Mouse (Mus musculus) heart, embryonic 16.5 days (tissue): ENCODE measurements around the gene Spry1. TPM values are rescaled to one million over a fixed set of nuclear protein-coding genes. Genes with fewer than 3 reads are reported as not detected.

ENCODE experiments used
- ATAC-seq: fragments of 200-750 bp; cut with Nextera tagmentation; replicated peaks from 2 replicates; pipeline ENCODE4 v1.8.0; 2017; ENCODE audit warnings: moderate number of reproducible peaks; ENCODE audit not compliant: insufficient read depth, low FRiP score; ENCODE audit errors: extremely low read depth
- H3K27ac ChIP-seq: fragments of 300-500 bp; sonication (generic); 2 replicates; pipeline ENCODE4 v1.5.1; 2014; ENCODE audit warnings: mild to moderate bottlenecking, low read length, control low read depth, moderate library complexity
- H3K27me3 ChIP-seq: fragments of 300-500 bp; sonication (generic); 2 replicates; pipeline ENCODE4 v1.6.1; 2014; ENCODE audit warnings: low read length, mixed read lengths; ENCODE audit not compliant: control insufficient read depth, insufficient read depth
- H3K36me3 ChIP-seq: fragments of 300-500 bp; sonication (generic); 2 replicates; pipeline ENCODE4 v1.6.1; 2014; ENCODE audit not compliant: control insufficient read depth, insufficient read depth
- H3K4me1 ChIP-seq: fragments of 300-500 bp; sonication (generic); 2 replicates; pipeline ENCODE4 v1.6.1; 2014; ENCODE audit warnings: low read length, mixed read lengths; ENCODE audit not compliant: control insufficient read depth, insufficient read depth
- H3K4me2 ChIP-seq: fragments of 300-500 bp; sonication (generic); 2 replicates; pipeline ENCODE4 v1.6.1; 2014; ENCODE audit warnings: low read depth, mild to moderate bottlenecking, control low read depth, low read length
- H3K4me3 ChIP-seq: fragments of 300-500 bp; sonication (generic); 2 replicates; pipeline ENCODE4 v1.5.1; 2014; ENCODE audit warnings: mild to moderate bottlenecking, control low read depth, low read length
- H3K9ac ChIP-seq: fragments of 300-500 bp; sonication (generic); 2 replicates; pipeline ENCODE4 v1.6.1; 2014; ENCODE audit warnings: low read length, control low read depth
- H3K9me3 ChIP-seq: fragments of 300-500 bp; sonication (generic); replicated peaks from 2 replicates; pipeline ENCODE4 v1.6.1; 2016; ENCODE audit warnings: low read length; ENCODE audit not compliant: control insufficient read depth
- WGBS: fragments of 180-500 bp; shearing (Covaris S2); extraction: QIAGEN DNeasy Blood & Tissue Kit; methylation state at CpG from one replicate; pipeline ENCODE4 v1.1.7; 2014; 5-methylcytosine and 5-hydroxymethylcytosine counted together
- polyA plus RNA-seq: library from polyadenylated mRNA; unstranded; fragments of >200 nt; fragmentation: Nextera tagmentation; extraction: Ambion mirVana; gene quantifications from 2 replicates; pipeline ENCODE4 v1.2.1, GENCODE M21; 2015

The Spry1 gene
- polyA plus RNA-seq, 1 experiment from 2014 or later, result 6.9 TPM

GRCm38 (mm10) chr3:37636921-37637320 lies 2.8 kb upstream of the Spry1 start:
- H3K4me2 ChIP-seq, result no peak overlapping the region
- H3K9me3 ChIP-seq, result no peaks in the 10 kb centered on the region
- no peaks in the 10 kb centered on the region for H3K27me3 ChIP-seq
- H3K27ac ChIP-seq, result no peak overlapping the region
- no peaks in the 10 kb centered on the region for H3K36me3 ChIP-seq
- peaks cover 6% of the 10 kb centered on the region for H3K4me1 ChIP-seq
- no peak overlapping the region for H3K4me3 ChIP-seq
- H3K9ac ChIP-seq, result no peak overlapping the region
- no peak for ATAC-seq
- 76% methylated on average over 4 of the region's 4 CpGs for WGBS

GRCm38 (mm10) chr3:37640162-37640721 lies 495 bp downstream of the Spry1 start:
- H3K9me3 ChIP-seq, result no peaks in the 10 kb centered on the region
- peak; percentile 64 for ATAC-seq
- peak overlapping the region; percentile 81 for H3K27ac ChIP-seq
- under 1% methylated on average over 72 of the region's 86 CpGs for WGBS
- peak overlapping the region; percentile 94 for H3K9ac ChIP-seq
- peak overlapping the region; percentile 90 for H3K4me3 ChIP-seq
- H3K4me1 ChIP-seq, result peaks cover 17% of the 10 kb centered on the region
- H3K27me3 ChIP-seq, result no peaks in the 10 kb centered on the region
- peaks cover 15% of the 10 kb centered on the region for H3K36me3 ChIP-seq
- H3K4me2 ChIP-seq, result peak overlapping the region; percentile 88

GRCm38 (mm10) chr3:37640810-37641209 lies 1.1 kb downstream of the Spry1 start:
- Histone ChIP-seq H3K27ac (peak overlapping the region; percentile 81), H3K4me1 (peaks cover 17% of the 10 kb centered on the region), H3K4me3 (peak overlapping the region; percentile 90), H3K9me3 (no peaks in the 10 kb centered on the region), H3K4me2 (peak overlapping the region; percentile 88), H3K36me3 (peaks cover 15% of the 10 kb centered on the region), H3K9ac (peak overlapping the region; percentile 94), H3K27me3 (no peaks in the 10 kb centered on the region)
- WGBS, result under 1% methylated on average over 45 of the region's 47 CpGs
- ATAC-seq, result peak; percentile 81

DNA sequence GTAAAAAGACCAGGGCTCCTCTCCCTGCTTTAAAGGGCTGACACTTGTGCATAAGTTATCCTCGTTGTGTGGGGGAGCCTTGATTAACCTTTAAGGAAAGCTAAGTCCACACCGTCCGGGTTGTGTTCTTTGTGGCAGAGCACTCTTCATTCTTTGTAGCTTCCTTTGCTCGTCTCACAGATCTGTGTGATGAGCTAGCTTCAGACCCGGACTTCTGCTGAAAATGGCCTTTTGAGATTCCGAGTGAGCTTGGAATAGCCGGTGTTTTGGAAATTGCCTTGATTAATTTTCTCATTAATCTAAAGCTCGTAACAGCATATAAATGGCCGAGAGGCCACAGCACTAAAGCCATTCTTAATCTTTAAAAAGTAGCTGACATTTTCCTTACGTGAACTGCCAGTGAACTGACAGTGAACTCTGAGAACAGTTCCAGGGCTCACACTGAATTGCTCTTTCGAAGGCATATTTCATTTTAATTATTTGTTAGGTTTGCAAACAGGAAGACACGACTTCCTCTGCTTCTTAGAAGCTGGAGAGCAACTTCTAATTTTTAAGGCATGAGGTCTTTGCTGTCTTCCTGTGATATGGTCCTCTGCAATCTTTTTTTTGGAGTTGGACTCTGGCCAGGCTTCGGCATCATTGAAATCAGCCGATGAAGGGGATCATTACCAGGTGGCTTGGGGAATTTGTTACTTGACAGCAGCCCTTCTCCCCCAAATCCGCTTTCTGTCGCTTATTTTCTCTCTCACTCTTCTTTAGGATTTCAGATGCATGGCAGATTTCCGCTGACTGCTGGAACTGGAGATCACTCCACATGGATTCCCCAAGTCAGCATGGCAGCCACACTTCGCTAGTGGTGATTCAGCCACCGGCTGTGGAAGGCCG lies 2.3 kb downstream of the Spry1 start:
- peak overlapping the region; percentile 88 for H3K4me2 ChIP-seq
- no peak for ATAC-seq
- H3K9ac ChIP-seq, result peak overlapping the region; percentile 94
- peaks cover 17% of the 10 kb centered on the region for H3K4me1 ChIP-seq
- H3K36me3 ChIP-seq, result peaks cover 15% of the 10 kb centered on the region
- WGBS, result 52% methylated on average over 20 of the region's 20 CpGs
- peak overlapping the region; percentile 55 for H3K27ac ChIP-seq
- peak overlapping the region; percentile 90 for H3K4me3 ChIP-seq
- H3K27me3 ChIP-seq, result no peaks in the 10 kb centered on the region
- H3K9me3 ChIP-seq, result no peaks in the 10 kb centered on the region

GRCm38 (mm10) chr3:37642681-37643214 lies 3.0 kb downstream of the Spry1 start:
- Histone ChIP-seq H3K27me3 (no peaks in the 10 kb centered on the region), H3K36me3 (peaks cover 15% of the 10 kb centered on the region), H3K4me3 (peak overlapping the region; percentile 90), H3K4me1 (peaks cover 17% of the 10 kb centered on the region), H3K9me3 (no peaks in the 10 kb centered on the region), H3K4me2 (peak overlapping the region; percentile 88), H3K27ac (peak overlapping the region; percentile 46; the same call in 1 of the 2 replicates), H3K9ac (peak overlapping the region; percentile 20; the same call in 1 of the 2 replicates)
- WGBS, result 86% methylated on average over 21 of the region's 21 CpGs
- no peak for ATAC-seq

GRCm38 (mm10) chr3:37643411-37643810 lies 3.7 kb downstream of the Spry1 start:
- ATAC-seq, result no peak
- H3K4me1 ChIP-seq, result peaks cover 17% of the 10 kb centered on the region
- no peaks in the 10 kb centered on the region for H3K9me3 ChIP-seq
- no peaks in the 10 kb centered on the region for H3K27me3 ChIP-seq
- peak overlapping the region; percentile 43; the same call in 1 of the 2 replicates for H3K4me2 ChIP-seq
- peak overlapping the region; percentile 5; the same call in 1 of the 2 replicates for H3K9ac ChIP-seq
- 82% methylated on average over 13 of the region's 13 CpGs for WGBS
- H3K36me3 ChIP-seq, result peaks cover 15% of the 10 kb centered on the region
- no peak overlapping the region for H3K4me3 ChIP-seq
- no peak overlapping the region for H3K27ac ChIP-seq

DNA sequence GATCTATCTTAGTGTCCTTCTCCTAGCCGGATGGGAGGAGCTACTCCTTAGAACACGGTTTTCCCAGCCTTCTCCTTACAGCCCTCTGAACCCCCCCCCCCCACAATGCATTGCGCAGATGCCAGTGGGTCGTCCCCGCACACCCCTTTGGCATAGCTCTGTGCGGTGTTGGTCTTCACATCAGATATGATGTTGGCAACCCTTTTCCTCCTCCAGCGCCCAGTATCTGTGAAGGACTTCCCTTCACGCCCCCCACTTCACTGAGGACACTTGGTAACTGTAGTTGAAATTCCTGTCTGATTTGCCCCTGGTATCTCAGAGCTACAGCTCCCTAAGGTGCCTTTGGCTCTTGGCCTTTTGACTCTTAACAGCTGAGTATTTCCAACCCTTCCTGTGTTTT lies 4.2 kb downstream of the Spry1 start:
- Histone ChIP-seq H3K27me3 (no peaks in the 10 kb centered on the region), H3K27ac (no peak overlapping the region), H3K36me3 (peaks cover 15% of the 10 kb centered on the region), H3K4me1 (peaks cover 17% of the 10 kb centered on the region), H3K9ac (peak overlapping the region; percentile 5; the same call in 1 of the 2 replicates), H3K9me3 (no peaks in the 10 kb centered on the region), H3K4me2 (peak overlapping the region; percentile 43), H3K4me3 (no peak overlapping the region)
- 57% methylated on average over 8 of the region's 8 CpGs for WGBS
- ATAC-seq, result no peak

DNA sequence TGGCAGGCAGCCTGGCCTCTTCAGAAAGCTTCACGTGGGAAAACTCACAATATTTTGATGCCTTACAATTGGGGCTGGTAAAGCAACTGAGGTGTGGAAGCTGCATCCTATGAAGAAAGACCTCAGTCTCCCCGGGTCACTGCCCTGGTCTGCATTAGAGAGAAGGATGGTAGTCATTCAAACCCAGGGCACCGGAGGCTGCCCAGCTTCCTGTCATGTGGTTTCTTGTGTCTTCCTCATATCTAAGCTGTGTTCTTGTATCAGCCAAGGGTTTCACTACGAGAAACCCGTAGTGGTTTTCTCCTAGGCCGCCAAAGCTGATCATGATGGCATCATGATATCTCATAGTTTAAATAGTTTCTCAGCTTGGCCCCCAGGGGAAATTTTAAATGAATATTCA lies 5.3 kb downstream of the Spry1 start:
- no peak overlapping the region for H3K4me3 ChIP-seq
- 71% methylated on average over 6 of the region's 6 CpGs for WGBS
- no peak overlapping the region for H3K27ac ChIP-seq
- H3K36me3 ChIP-seq, result peaks cover 15% of the 10 kb centered on the region
- no peaks in the 10 kb centered on the region for H3K27me3 ChIP-seq
- ATAC-seq, result no peak
- no peak overlapping the region for H3K9ac ChIP-seq
- H3K4me2 ChIP-seq, result no peak overlapping the region; the same call in 1 of the 2 replicates
- no peaks in the 10 kb centered on the region for H3K9me3 ChIP-seq
- H3K4me1 ChIP-seq, result peaks cover 17% of the 10 kb centered on the region

GRCm38 (mm10) chr3:37646221-37646620 lies 6.5 kb downstream of the Spry1 start:
- H3K27ac ChIP-seq, result no peak overlapping the region
- H3K4me3 ChIP-seq, result no peak overlapping the region
- no peak overlapping the region for H3K4me2 ChIP-seq
- no peaks in the 10 kb centered on the region for H3K27me3 ChIP-seq
- no peak for ATAC-seq
- WGBS, result 94% methylated on average over 9 of the region's 9 CpGs
- peaks cover 15% of the 10 kb centered on the region for H3K36me3 ChIP-seq
- H3K9me3 ChIP-seq, result no peaks in the 10 kb centered on the region
- peaks cover 17% of the 10 kb centered on the region for H3K4me1 ChIP-seq
- no peak overlapping the region for H3K9ac ChIP-seq
